Mouse (Mus musculus) forebrain, embryonic 11.5 days (tissue): ENCODE results near the gene Myo9b. TPM values are rescaled to one million over a fixed set of nuclear protein-coding genes. Genes with fewer than 3 reads are reported as not detected.

Experiments used
- ATAC-seq: fragments of 200-750 bp; cut with Nextera tagmentation; replicated peaks from 2 replicates; pipeline ENCODE4 v1.8.0; 2017; ENCODE audit warnings: moderate TSS enrichment; ENCODE audit not compliant: low FRiP score
- DNase-seq: peaks from one replicate; pipeline ENCODE4 v3.0.0-alpha.2; 2017; ENCODE audit warnings: low spot score
- H3K27ac ChIP-seq: fragments of 300-500 bp; sonication (generic); 2 replicates; pipeline ENCODE4 v1.5.1; 2014; ENCODE audit warnings: low read depth, low read length
- H3K27me3 ChIP-seq: fragments of 300-500 bp; sonication (generic); 2 replicates; pipeline ENCODE4 v1.6.1; 2014; ENCODE audit warnings: mild to moderate bottlenecking, low read length, mixed read lengths; ENCODE audit not compliant: control insufficient read depth, insufficient read depth
- H3K36me3 ChIP-seq: fragments of 300-500 bp; sonication (generic); 2 replicates; pipeline ENCODE4 v1.6.1; 2014; ENCODE audit warnings: mild to moderate bottlenecking, low read length, moderate library complexity, mixed read lengths; ENCODE audit not compliant: control insufficient read depth, insufficient read depth
- H3K4me1 ChIP-seq: fragments of 300-500 bp; sonication (generic); replicated peaks from 2 replicates; pipeline ENCODE4 v1.6.1; 2014; ENCODE audit warnings: low read length, mixed read lengths; ENCODE audit not compliant: control insufficient read depth, insufficient read depth
- H3K4me2 ChIP-seq: fragments of 300-500 bp; sonication (generic); 2 replicates; pipeline ENCODE4 v1.6.1; 2014; ENCODE audit warnings: low read depth, mild to moderate bottlenecking, low read length, moderate library complexity, mixed read lengths; ENCODE audit not compliant: severe bottlenecking
- H3K4me3 ChIP-seq: fragments of 300-500 bp; sonication (generic); 2 replicates; pipeline ENCODE4 v1.5.1; 2014; ENCODE audit warnings: low read depth, low read length
- H3K9ac ChIP-seq: fragments of 300-500 bp; sonication (generic); 2 replicates; pipeline ENCODE4 v1.6.1; 2014; ENCODE audit warnings: low read length
- H3K9me3 ChIP-seq: fragments of 300-500 bp; sonication (generic); 2 replicates; pipeline ENCODE4 v1.6.1; 2016; ENCODE audit warnings: low read length, mixed read lengths; ENCODE audit not compliant: control insufficient read depth
- WGBS: fragments of 180-500 bp; shearing (Covaris S2); extraction: QIAGEN DNeasy Blood & Tissue Kit; methylation state at CpG from one replicate; pipeline ENCODE4 v1.1.7; 2014; 5-methylcytosine and 5-hydroxymethylcytosine counted together
- polyA plus RNA-seq: library from polyadenylated mRNA; unstranded; fragments of >200 nt; fragmentation: Nextera tagmentation; extraction: Ambion mirVana; gene quantifications from 2 replicates; pipeline ENCODE4 v1.2.1, GENCODE M21; 2014

Myo9b gene
- polyA plus RNA-seq, 1 experiment from 2014 or later, result 24.3 TPM

DNA sequence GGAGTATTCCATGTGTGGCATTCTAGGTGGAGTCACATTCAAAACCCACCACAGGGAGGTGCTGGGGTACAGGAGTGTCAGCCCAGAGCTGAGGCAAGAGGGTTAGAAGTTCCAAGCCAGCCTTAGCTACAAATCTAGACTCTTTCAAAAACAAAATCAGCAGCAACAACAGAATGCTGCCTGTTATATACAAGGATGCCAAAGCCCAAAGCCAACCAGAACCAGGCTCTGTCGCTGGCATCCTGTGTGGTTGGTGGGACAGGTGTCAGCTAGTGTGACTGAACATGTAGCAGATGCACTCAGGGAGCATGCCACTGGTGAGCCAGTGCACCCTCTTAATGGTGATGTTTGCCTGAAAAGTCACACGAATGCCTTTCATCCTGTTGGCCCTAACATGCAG lies 128.3 kb downstream of the Myo9b start:
- DNase-seq (no peak), ATAC-seq (no peak)
- Histone ChIP-seq H3K4me3 (no peak overlapping the region), H3K4me1 (peaks cover 9% of the 10 kb centered on the region), H3K9me3 (no peaks in the 10 kb centered on the region), H3K27me3 (no peaks in the 10 kb centered on the region), H3K9ac (no peak overlapping the region), H3K27ac (no peak overlapping the region), H3K36me3 (no peaks in the 10 kb centered on the region; the same call in 1 of the 2 replicates), H3K4me2 (no peak overlapping the region)
- WGBS, result 93% methylated on average over 2 of the region's 2 CpGs

DNA sequence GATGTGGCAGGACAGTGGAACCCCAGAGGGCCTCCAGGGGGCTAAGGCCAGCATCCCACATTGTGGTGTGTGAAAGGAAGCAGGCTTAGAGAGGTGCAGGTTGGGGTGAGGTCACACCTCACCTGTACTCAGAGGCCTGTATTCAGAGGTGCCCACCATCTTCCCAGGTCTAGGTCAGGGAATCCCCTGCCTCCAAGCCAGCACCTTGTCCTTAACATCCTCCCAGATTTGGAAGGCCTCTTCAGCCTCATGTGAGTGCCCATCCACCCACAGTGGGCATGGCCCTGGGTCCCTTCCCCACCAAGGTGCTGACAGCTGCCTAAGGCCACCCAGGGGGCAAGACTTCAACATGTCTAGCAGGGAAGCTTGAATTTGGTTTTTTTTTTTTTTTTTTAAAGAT lies 128.9 kb downstream of the Myo9b start:
- Histone ChIP-seq H3K36me3 (no peaks in the 10 kb centered on the region; the same call in 1 of the 2 replicates), H3K27me3 (no peaks in the 10 kb centered on the region), H3K4me2 (no peak overlapping the region), H3K27ac (no peak overlapping the region), H3K9ac (no peak overlapping the region), H3K4me1 (peaks cover 9% of the 10 kb centered on the region), H3K9me3 (no peaks in the 10 kb centered on the region), H3K4me3 (no peak overlapping the region)
- DNase-seq (no peak), ATAC-seq (no peak)

DNA sequence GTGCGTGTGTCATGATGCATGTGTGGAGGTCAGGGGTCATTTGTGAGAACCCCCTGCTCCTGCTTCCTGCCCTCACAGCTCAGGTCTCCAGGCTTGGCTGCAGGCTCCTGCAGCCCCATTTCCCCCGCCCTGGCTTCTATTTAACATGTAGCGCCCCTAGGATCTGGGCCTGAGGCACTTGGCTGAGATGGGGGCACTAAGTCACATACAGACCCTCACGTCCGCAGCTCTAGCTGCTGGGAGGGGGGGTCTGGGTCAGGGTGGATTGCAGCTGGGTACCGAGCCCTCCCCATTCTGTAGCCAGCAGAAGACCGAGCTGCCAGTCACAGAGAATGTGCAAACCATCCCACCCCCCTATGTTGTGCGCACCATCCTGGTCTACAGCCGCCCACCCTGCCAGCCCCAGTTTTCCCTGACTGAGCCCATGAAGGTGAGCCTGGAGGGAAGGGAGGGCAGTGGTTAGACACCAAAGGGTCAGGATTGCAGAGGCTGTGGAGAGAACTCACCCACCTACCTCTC lies 130.0 kb downstream of the Myo9b start:
- no peak overlapping the region for H3K9ac ChIP-seq
- peaks cover 8% of the 10 kb centered on the region for H3K4me1 ChIP-seq
- no peak overlapping the region for H3K4me2 ChIP-seq
- H3K4me3 ChIP-seq, result no peak overlapping the region
- ATAC-seq, result no peak
- DNase-seq, result no peak
- H3K27me3 ChIP-seq, result no peaks in the 10 kb centered on the region
- H3K9me3 ChIP-seq, result no peaks in the 10 kb centered on the region
- H3K36me3 ChIP-seq, result no peaks in the 10 kb centered on the region; the same call in 1 of the 2 replicates
- no peak overlapping the region for H3K27ac ChIP-seq
- 88% methylated on average over 9 of the region's 9 CpGs for WGBS

DNA sequence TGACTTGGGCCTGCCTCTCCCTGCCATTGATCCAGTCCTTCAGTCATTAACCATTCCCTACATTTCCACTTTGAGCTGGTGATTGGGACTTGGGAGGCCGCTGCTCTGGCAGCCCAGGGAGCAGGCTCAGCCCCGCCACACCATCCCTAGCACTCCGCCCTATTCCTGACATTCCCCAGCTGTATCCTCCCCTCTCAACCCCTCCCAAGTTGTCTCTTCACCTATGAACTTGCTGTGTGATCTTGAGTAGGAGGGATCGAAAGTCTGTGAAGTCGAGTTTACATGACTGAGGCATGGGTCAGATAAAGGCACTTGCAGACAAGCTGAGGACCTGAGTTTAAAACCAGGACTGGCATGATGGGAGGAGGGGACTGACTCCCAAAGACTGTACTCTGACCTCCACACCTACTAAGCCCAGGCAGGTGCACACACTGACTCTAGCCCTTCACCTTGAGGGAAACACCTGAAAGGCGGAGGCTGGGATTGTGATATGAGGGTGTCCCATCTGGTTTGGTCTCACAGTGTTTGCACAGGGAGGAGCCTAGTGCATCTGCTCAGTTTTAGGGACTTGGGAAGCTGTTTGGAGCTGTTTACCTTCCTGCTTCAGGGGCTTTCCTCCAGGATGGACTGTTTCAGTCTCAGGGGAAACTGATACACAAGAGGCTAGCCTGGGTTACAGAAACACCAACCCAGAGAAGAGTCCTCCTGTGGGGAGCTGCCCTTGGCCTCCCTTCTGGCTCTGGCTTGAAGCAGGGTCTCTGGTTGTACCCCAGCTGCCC lies 130.8 kb downstream of the Myo9b start:
- peaks cover 6% of the 10 kb centered on the region; the same call in 1 of the 2 replicates for H3K4me1 ChIP-seq
- WGBS, result 87% methylated on average over 6 of the region's 6 CpGs
- no peak overlapping the region for H3K9ac ChIP-seq
- H3K36me3 ChIP-seq, result no peaks in the 10 kb centered on the region; the same call in 1 of the 2 replicates
- no peak overlapping the region for H3K4me3 ChIP-seq
- no peak for DNase-seq
- no peak overlapping the region for H3K4me2 ChIP-seq
- H3K27me3 ChIP-seq, result no peaks in the 10 kb centered on the region
- no peaks in the 10 kb centered on the region for H3K9me3 ChIP-seq
- ATAC-seq, result no peak
- H3K27ac ChIP-seq, result no peak overlapping the region

DNA sequence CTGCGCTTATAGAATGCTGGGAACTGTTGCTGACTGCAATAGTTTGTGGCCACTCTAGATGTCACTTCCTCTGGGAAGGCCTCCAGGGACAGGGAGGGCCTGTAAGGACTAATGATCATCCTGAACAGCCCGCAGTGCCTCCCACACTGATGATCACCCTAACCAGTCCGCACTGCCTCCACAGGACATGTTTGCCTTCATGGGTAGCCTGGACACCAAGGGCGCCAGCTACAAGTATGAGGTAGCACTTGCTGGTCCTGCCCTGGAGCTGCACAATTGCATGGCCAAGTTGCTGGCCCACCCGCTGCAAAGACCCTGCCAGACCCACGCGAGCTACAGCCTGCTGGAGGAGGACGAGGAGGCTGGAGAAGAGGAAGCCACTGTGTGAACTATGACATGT lies 131.5 kb downstream of the Myo9b start:
- no peak overlapping the region for H3K4me2 ChIP-seq
- H3K36me3 ChIP-seq, result peaks cover 4% of the 10 kb centered on the region; the same call in 1 of the 2 replicates
- H3K9ac ChIP-seq, result no peak overlapping the region
- 92% methylated on average over 8 of the region's 8 CpGs for WGBS
- H3K27me3 ChIP-seq, result no peaks in the 10 kb centered on the region
- peaks cover 6% of the 10 kb centered on the region; the same call in 1 of the 2 replicates for H3K4me1 ChIP-seq
- no peak overlapping the region for H3K4me3 ChIP-seq
- H3K9me3 ChIP-seq, result no peaks in the 10 kb centered on the region
- ATAC-seq, result no peak
- DNase-seq, result no peak
- no peak overlapping the region for H3K27ac ChIP-seq

- Histone ChIP-seq H3K4me2 (peak overlapping the region; percentile 88; the same call in 1 of the 2 replicates), H3K4me3 (no peak overlapping the region)
Observed at GRCm38 (mm10) chr8:71404951-71405351, 132.4 kb downstream of the Myo9b start.

GRCm38 (mm10) chr8:71405401-71406098 lies 133.0 kb downstream of the Myo9b start, which contains the start of gene Ankle1:
TSS of gene Ankle1 (plus strand) at chr8:71406010.
- Histone ChIP-seq H3K27ac (peak within 1 kb of the TSS; percentile 46; the same call in 1 of the 2 replicates), H3K9ac (peak within 1 kb of the TSS; percentile 83), H3K4me1 (peaks cover 6% of the 10 kb centered on the region; the same call in 1 of the 2 replicates), H3K4me2 (peak within 1 kb of the TSS; percentile 88), H3K4me3 (peak within 1 kb of the TSS; percentile 79), H3K36me3 (peaks cover 6% of the 10 kb centered on the region; the same call in 1 of the 2 replicates), H3K9me3 (no peaks in the 10 kb centered on the region), H3K27me3 (no peaks in the 10 kb centered on the region)
- DNase-seq (peak; percentile 98), ATAC-seq (peak; percentile 89)
- 17% methylated on average over 32 of the region's 33 CpGs for WGBS

More at GRCm38 (mm10) chr8:71404951-71405351, 132.4 kb downstream of the Myo9b start:
- Histone ChIP-seq H3K27me3 (no peaks in the 10 kb centered on the region), H3K36me3 (peaks cover 6% of the 10 kb centered on the region; the same call in 1 of the 2 replicates), H3K9me3 (no peaks in the 10 kb centered on the region), H3K4me1 (peaks cover 6% of the 10 kb centered on the region; the same call in 1 of the 2 replicates), H3K27ac (no peak overlapping the region), H3K9ac (no peak overlapping the region)
- WGBS, result 88% methylated on average over 9 of the region's 9 CpGs
- ATAC-seq, result no peak
- no peak for DNase-seq
